Mouse (Mus musculus) forebrain, embryonic 10.5 days (tissue): Measurements from ENCODE around the gene Ppcdc. TPM values are rescaled to one million over a fixed set of nuclear protein-coding genes. Genes with fewer than 3 reads are reported as not detected.

Source experiments
- DNase-seq: peaks from one replicate; pipeline ENCODE4 v3.0.0-alpha.2; 2017; ENCODE audit warnings: low spot score; ENCODE audit errors: extremely low spot score
- H3K27ac ChIP-seq: fragments of 300-500 bp; sonication (generic); 2 replicates; pipeline ENCODE4 v1.5.1; 2016; ENCODE audit warnings: mild to moderate bottlenecking
- H3K27me3 ChIP-seq: fragments of 300-500 bp; sonication (generic); 2 replicates; pipeline ENCODE4 v1.6.1; 2016; ENCODE audit warnings: mild to moderate bottlenecking; ENCODE audit not compliant: poor library complexity, severe bottlenecking
- H3K36me3 ChIP-seq: fragments of 300-500 bp; sonication (generic); replicated peaks from 2 replicates; pipeline ENCODE4 v1.6.1; 2016; ENCODE audit warnings: mild to moderate bottlenecking, moderate library complexity
- H3K4me1 ChIP-seq: fragments of 300-500 bp; sonication (generic); 2 replicates; pipeline ENCODE4 v1.6.1; 2016
- H3K4me3 ChIP-seq: fragments of 300-500 bp; sonication (generic); 2 replicates; pipeline ENCODE4 v1.5.1; 2016; ENCODE audit warnings: mild to moderate bottlenecking, moderate library complexity
- H3K9me3 ChIP-seq: fragments of 300-500 bp; sonication (generic); 2 replicates; pipeline ENCODE4 v1.6.1; 2016; ENCODE audit warnings: mild to moderate bottlenecking, moderate library complexity
- WGBS: fragments of 180-500 bp; shearing (Covaris S2); methylation state at CpG from one replicate; pipeline ENCODE4 v1.1.7; 2016; 5-methylcytosine and 5-hydroxymethylcytosine counted together
- polyA plus RNA-seq: library from polyadenylated mRNA; unstranded; fragments of >200 nt; fragmentation: Nextera tagmentation; extraction: Ambion mirVana; gene quantifications from 2 replicates; pipeline ENCODE4 v1.2.1, GENCODE M21; 2016

The Ppcdc gene
- polyA plus RNA-seq = 24.8 and 25.6 TPM in 2 replicates

- peaks cover 19% of the 10 kb centered on the region for H3K4me1 ChIP-seq
- no peaks in the 10 kb centered on the region for H3K9me3 ChIP-seq
- H3K27me3 ChIP-seq = no peaks in the 10 kb centered on the region
- H3K36me3 ChIP-seq = peaks cover 8% of the 10 kb centered on the region
- H3K4me3 ChIP-seq = peak within 1 kb of the TSS; percentile 61
- peak; percentile 91 for DNase-seq
- H3K27ac ChIP-seq = peak within 1 kb of the TSS; percentile 92
- 5% methylated on average over 32 of the region's 32 CpGs for WGBS
Observed at GRCm38 (mm10) chr9:57439522-57440295, at the start of gene Ppcdc. TSS of gene Ppcdc (minus strand) at chr9:57440124.

- Histone ChIP-seq H3K9me3 (peaks cover 3% of the 10 kb centered on the region; the same call in 1 of the 2 replicates), H3K36me3 (no peaks in the 10 kb centered on the region), H3K4me3 (no peak overlapping the region), H3K27me3 (peaks cover 15% of the 10 kb centered on the region), H3K27ac (no peak overlapping the region), H3K4me1 (peaks cover 4% of the 10 kb centered on the region; the same call in 1 of the 2 replicates)
- WGBS = 81% methylated on average over 7 of the region's 7 CpGs
- no peak for DNase-seq
Observed at GRCm38 (mm10) chr9:57487807-57488206, 47.9 kb upstream of the Ppcdc start.

- Histone ChIP-seq H3K27ac (no peak overlapping the region), H3K27me3 (peaks cover 15% of the 10 kb centered on the region), H3K4me3 (no peak overlapping the region), H3K9me3 (peaks cover 3% of the 10 kb centered on the region; the same call in 1 of the 2 replicates), H3K4me1 (peaks cover 4% of the 10 kb centered on the region; the same call in 1 of the 2 replicates), H3K36me3 (no peaks in the 10 kb centered on the region)
- DNase-seq = peak; percentile 80
- 17% methylated on average over 7 of the region's 7 CpGs for WGBS
Observed at GRCm38 (mm10) chr9:57485774-57486173, 45.9 kb upstream of the Ppcdc start.

GRCm38 (mm10) chr9:57468914-57469313 lies 29.0 kb upstream of the Ppcdc start:
- 76% methylated on average over 4 of the region's 4 CpGs for WGBS
- no peaks in the 10 kb centered on the region for H3K9me3 ChIP-seq
- H3K4me3 ChIP-seq = no peak overlapping the region
- H3K27ac ChIP-seq = no peak overlapping the region
- no peak for DNase-seq
- peaks cover 13% of the 10 kb centered on the region for H3K27me3 ChIP-seq
- H3K4me1 ChIP-seq = peaks cover 25% of the 10 kb centered on the region
- H3K36me3 ChIP-seq = no peaks in the 10 kb centered on the region

- DNase-seq = peak; percentile 87
- H3K9me3 ChIP-seq = no peaks in the 10 kb centered on the region
- 1% methylated on average over 48 of the region's 48 CpGs for WGBS
- peak within 1 kb of the TSS; percentile 87 for H3K27ac ChIP-seq
- no peaks in the 10 kb centered on the region for H3K36me3 ChIP-seq
- peaks cover 13% of the 10 kb centered on the region for H3K27me3 ChIP-seq
- H3K4me1 ChIP-seq = peaks cover 25% of the 10 kb centered on the region
- peak within 1 kb of the TSS; percentile 79 for H3K4me3 ChIP-seq
Observed at GRCm38 (mm10) chr9:57467896-57468549, 28.1 kb upstream of the Ppcdc start, which contains the start of gene Scamp5. TSS of gene Scamp5 (minus strand) at chr9:57468060.

- peaks cover 13% of the 10 kb centered on the region for H3K27me3 ChIP-seq
- H3K4me3 ChIP-seq = peak overlapping the region; percentile 79
- H3K27ac ChIP-seq = peak overlapping the region; percentile 87
- no peaks in the 10 kb centered on the region for H3K36me3 ChIP-seq
- peaks cover 25% of the 10 kb centered on the region for H3K4me1 ChIP-seq
- no peak for DNase-seq
- no peaks in the 10 kb centered on the region for H3K9me3 ChIP-seq
- under 1% methylated on average over 18 of the region's 18 CpGs for WGBS
Observed at GRCm38 (mm10) chr9:57467271-57467771, 27.4 kb upstream of the Ppcdc start.

DNA sequence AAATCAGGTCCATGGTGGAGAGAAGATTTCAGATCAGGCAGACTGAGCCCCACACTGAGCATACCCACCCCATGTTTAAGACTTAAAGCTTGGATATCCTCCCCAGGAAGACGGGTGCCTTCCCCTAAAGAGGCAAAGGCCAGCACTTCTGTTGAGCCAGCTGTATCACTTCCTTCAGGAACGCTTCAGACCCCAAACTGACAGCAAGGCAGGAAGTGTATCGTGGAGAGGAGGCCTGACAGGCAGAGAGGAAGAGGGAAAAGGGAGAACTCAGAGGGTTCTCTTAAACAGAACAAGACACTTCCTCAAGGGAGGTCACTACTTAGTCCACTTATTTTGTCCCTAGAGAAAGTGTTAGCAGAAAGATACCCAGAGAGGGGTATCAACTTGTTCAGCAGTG lies 26.2 kb upstream of the Ppcdc start:
- Histone ChIP-seq H3K27me3 (peaks cover 13% of the 10 kb centered on the region), H3K36me3 (no peaks in the 10 kb centered on the region), H3K9me3 (no peaks in the 10 kb centered on the region), H3K4me1 (peaks cover 25% of the 10 kb centered on the region), H3K27ac (no peak overlapping the region), H3K4me3 (no peak overlapping the region)
- 69% methylated on average over 3 of the region's 3 CpGs for WGBS
- no peak for DNase-seq

DNA sequence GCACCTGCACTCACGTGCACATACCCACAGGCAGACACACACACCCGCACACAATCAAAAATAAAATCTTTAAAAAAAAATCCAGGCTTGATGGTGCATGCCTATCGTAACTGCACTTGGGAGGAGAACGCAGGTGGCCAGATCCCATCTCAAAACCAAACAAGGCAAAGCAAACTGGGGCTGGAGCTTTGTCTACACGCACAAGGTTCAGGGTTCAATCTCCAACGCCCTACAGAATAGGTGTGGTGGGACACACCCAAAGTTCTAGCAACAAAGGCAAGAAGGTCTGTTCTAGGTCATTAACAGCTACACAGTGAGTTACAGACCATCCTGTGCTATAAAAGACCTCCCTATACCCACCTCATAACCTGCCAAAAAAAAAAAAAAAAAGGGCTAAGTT lies 22.9 kb upstream of the Ppcdc start:
- H3K27me3 ChIP-seq = peaks cover 13% of the 10 kb centered on the region
- DNase-seq = no peak
- no peak overlapping the region for H3K27ac ChIP-seq
- no peaks in the 10 kb centered on the region; the same call in 1 of the 2 replicates for H3K9me3 ChIP-seq
- H3K4me3 ChIP-seq = no peak overlapping the region
- H3K4me1 ChIP-seq = peaks cover 19% of the 10 kb centered on the region
- WGBS = 93% methylated on average over 6 of the region's 6 CpGs
- H3K36me3 ChIP-seq = no peaks in the 10 kb centered on the region; the same call in 1 of the 2 replicates

DNA sequence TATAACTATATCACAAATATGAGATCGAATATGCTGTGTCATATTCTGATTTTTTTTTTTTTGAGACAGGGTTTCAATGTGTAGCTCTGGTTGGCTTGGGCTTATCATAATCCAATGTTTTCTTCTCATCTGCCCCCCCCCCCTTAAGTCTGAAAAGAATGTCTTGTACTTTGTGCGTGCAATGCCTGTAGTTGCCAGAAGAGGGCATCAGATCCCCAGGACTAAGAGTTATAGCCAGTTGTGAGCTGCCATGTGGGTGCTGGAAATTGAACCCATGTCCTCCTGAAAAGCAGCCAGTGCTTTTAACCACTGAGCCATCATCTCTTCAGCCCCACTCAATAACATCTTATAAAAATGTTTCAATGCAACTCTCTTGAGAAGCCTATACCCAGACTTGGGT lies 19.8 kb upstream of the Ppcdc start:
- DNase-seq = no peak
- Histone ChIP-seq H3K4me1 (no peaks in the 10 kb centered on the region), H3K4me3 (no peak overlapping the region), H3K9me3 (no peaks in the 10 kb centered on the region; the same call in 1 of the 2 replicates), H3K36me3 (no peaks in the 10 kb centered on the region; the same call in 1 of the 2 replicates), H3K27me3 (no peaks in the 10 kb centered on the region), H3K27ac (no peak overlapping the region)
- WGBS = 91% methylated on average over 2 of the region's 2 CpGs

DNA sequence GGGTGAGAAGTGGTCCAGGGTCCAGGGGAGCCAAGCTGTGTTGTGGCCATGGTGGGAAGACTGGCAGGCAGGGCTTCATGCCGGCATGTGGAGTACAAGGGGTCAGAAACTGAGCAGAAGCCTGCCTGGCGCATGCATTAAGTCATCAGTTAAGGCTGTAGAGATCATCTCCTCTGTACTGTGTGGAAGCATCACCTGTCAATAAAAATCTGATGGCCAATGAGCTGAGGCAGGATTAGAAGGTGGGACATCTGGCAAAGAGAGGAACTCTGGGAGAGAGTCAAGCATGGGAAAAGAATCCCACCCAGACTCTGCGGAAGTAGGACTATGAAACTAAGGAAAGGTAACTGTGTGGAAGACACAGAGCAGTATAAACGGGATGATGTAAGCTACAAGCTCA lies 13.6 kb upstream of the Ppcdc start:
- DNase-seq = no peak
- WGBS = 88% methylated on average over 4 of the region's 4 CpGs
- Histone ChIP-seq H3K9me3 (no peaks in the 10 kb centered on the region), H3K4me3 (no peak overlapping the region), H3K27me3 (no peaks in the 10 kb centered on the region), H3K36me3 (peaks cover 24% of the 10 kb centered on the region), H3K4me1 (no peaks in the 10 kb centered on the region), H3K27ac (no peak overlapping the region)

GRCm38 (mm10) chr9:57452624-57453462 lies 12.9 kb upstream of the Ppcdc start:
- Histone ChIP-seq H3K27me3 (no peaks in the 10 kb centered on the region), H3K9me3 (no peaks in the 10 kb centered on the region), H3K4me1 (no peaks in the 10 kb centered on the region), H3K4me3 (no peak overlapping the region), H3K27ac (no peak overlapping the region), H3K36me3 (peaks cover 24% of the 10 kb centered on the region)
- DNase-seq = no peak
- 91% methylated on average over 8 of the region's 8 CpGs for WGBS

GRCm38 (mm10) chr9:57449715-57450114 lies 9.8 kb upstream of the Ppcdc start:
- Histone ChIP-seq H3K27ac (no peak overlapping the region), H3K4me3 (no peak overlapping the region), H3K4me1 (no peaks in the 10 kb centered on the region), H3K27me3 (no peaks in the 10 kb centered on the region), H3K36me3 (peaks cover 49% of the 10 kb centered on the region), H3K9me3 (no peaks in the 10 kb centered on the region)
- WGBS = 76% methylated on average over 1 of the region's 1 CpGs
- no peak for DNase-seq
